Mouse (Mus musculus): ENCODE results near the gene Hspb1.

Gene Hspb1

DNA sequence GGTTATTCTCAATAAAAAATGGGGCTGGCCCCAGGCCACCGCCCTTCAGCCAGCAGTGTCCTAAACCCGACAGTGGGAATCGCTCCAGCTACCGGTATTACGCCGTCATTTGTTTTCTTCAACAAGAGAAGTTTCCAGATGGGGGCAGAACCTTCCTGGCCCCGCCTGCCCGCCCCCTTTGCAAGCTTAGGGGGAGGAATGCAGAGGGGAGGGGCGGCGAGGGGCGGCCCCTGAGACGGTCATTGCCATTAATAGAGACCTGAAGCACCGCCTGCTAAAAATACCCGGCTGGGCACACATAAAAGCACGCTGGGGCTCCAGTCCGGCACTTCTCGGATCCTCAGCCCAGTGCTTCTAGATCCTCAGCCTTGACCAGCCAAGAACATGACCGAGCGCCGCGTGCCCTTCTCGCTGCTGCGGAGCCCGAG, at the start of gene Hspb1:
Hspb1 (plus strand) TSS at position 245 of the 428 bp plus-strand sequence.
- DNase-seq (ENCODE audit: low read depth, low spot score): peak; percentile 41

DNA sequence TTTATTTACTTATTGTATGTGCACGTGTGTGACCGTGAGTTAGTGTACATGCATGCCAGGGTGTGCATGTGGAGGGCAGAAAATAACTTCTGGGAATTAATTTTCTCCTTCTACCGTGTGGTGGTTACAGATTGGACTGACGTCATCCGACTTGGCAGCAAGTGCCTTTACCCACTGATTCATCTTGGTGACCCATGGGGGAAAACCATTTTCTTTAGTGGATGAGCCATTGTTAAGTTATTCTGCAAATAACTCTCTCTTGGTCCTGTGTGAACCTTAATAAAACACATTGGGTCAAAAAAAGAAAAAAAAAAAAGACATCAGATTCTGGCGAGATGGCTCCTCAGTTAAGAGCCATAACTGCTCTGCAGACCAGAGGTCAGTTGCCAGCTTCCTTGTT, 46.1 kb upstream of the Hspb1 start:
- DNase-seq (ENCODE audit: low read depth, low spot score): no peak

- DNase-seq (ENCODE audit: low read depth, low spot score): peak; percentile 64
Measured at GRCm38 (mm10) chr5:135843418-135843817, 44.3 kb upstream of the Hspb1 start.

DNA sequence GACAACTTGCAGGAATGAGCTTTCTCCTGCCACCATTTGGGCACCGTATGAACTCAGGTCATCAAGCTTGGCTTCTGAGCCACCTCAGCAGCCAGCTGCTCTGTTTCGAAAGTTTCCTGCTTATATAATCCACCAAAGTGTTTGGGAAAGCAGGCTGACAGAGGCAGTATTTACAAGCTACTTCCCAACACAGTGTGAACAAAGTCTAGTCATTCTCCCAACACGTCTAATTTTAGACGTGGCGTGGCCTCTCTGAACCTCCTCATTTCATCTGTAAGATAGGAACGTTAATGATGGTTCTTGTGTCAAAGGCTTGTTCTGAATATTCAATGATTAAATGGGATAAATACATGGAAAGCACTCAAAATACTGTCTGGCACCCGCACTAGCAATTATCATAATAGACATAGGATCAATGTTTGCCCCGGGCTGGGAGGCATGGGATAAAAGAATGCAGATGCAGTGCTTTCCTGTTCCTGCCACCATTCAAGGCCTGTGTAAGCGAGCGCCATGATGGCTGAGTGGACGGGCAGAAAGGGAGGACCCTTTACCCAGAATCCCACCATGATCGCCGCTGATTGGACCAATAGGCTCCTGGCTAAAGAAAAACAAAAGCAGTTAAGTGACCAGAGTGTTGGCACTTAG, 41.9 kb upstream of the Hspb1 start:
- DNase-seq (ENCODE audit: low read depth, low spot score): no peak

DNA sequence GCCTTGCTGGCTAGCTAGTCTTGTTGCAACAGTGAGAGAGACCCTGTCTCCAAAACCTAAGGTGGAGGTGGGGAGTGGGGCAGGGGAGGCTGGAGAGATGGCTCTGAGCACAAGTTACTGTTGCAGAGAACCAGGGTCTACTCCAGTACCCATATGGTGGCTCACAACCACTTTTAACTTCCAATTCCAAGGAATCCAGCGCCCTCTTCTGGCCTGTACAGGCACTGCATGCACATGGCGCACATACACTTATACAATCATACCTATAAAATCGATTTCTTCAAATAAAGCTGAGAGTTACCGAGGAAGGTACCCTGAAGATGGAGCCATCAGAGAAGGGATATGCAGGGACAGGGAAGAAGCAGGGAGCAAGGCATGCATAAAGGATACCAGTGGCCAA, 40.3 kb upstream of the Hspb1 start:
- no peak for DNase-seq (ENCODE audit: low read depth, low spot score)

DNA sequence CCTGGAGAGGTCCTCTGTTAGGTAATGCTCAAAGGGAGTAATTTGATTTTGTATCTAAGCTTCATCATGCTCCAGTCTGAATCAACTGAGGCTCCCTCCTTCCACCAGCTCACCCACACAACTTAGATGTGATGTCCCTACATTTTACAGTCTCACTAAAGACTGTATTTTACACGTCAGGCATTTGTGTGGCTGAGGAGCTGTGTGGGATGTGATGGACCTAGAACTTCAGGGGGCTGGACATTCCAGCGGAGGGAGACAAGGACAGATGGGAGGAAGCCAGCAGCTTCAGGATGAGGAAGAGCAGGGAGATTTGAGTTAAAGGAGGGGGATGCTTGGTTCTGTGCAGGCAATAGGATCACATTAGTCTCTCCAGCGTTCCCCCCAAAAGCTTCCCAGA, 39.8 kb upstream of the Hspb1 start:
- DNase-seq (ENCODE audit: low read depth, low spot score): no peak

GRCm38 (mm10) chr5:135851024-135851423, 36.7 kb upstream of the Hspb1 start:
- DNase-seq (ENCODE audit: low read depth, low spot score): peak; percentile 65

GRCm38 (mm10) chr5:135851481-135851880, 36.2 kb upstream of the Hspb1 start:
- no peak for DNase-seq (ENCODE audit: low read depth, low spot score)

- no peak for DNase-seq (ENCODE audit: low read depth, low spot score)
Measured at GRCm38 (mm10) chr5:135852421-135852820, 35.3 kb upstream of the Hspb1 start.

DNA sequence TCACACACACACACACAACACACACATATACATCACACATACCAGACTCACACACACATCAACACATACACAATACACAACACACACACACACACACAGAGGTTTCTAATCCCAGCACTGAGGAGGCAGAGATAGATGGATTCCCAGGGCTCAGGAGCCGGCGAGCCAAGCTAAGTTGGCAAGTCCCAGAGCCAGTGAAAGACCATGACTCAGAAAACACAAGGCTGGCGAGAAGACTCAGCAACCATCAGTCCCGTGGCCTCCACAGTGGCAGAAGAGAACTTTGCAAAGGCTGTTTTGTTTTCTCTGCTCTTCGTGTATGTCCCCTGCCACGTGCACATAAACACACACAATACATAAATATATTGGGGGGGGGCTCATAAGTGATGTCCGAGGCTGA, 34.0 kb upstream of the Hspb1 start:
- DNase-seq (ENCODE audit: low read depth, low spot score): no peak

DNA sequence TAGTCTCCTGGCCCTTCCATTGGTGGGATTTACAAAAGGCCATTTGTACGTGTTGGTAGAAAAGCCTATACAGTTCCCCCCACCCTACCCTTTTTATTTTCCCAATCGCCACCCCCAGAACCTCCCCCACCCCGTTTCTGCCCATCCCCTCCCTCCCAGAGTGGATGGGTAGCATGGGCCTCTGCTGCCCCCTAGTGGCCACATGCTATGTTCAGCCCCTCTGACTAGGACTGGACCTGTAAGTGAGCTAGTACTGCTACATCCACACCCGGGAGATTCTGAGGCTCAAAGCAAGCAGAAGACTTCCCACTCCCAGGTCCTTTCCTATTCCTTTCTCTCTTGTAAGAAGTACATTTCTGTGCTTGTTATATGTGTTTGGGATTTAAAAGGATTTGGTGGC, 32.6 kb upstream of the Hspb1 start:
- peak; percentile 71 for DNase-seq (ENCODE audit: low read depth, low spot score)

DNA sequence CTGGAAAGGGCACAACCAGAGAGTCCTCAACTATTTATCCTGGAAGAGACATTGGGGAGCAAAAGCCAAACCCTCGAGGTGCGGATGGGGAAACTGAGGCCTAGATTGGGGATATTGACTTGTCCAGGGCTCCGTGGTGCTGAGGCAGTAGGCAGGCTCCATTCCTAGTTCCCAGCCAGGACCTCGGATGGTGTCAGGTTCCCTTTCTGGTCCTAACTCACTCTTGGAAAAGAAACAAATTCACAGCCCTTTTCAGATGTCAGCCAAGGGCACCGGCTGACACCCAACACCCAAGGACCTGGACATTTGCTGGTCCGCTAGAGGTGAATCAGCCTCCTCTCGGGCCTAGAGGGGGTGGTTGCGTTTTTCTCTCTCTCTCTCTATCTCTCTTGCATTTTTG, 21.1 kb upstream of the Hspb1 start:
- no peak for DNase-seq (ENCODE audit: low read depth, low spot score)

DNA sequence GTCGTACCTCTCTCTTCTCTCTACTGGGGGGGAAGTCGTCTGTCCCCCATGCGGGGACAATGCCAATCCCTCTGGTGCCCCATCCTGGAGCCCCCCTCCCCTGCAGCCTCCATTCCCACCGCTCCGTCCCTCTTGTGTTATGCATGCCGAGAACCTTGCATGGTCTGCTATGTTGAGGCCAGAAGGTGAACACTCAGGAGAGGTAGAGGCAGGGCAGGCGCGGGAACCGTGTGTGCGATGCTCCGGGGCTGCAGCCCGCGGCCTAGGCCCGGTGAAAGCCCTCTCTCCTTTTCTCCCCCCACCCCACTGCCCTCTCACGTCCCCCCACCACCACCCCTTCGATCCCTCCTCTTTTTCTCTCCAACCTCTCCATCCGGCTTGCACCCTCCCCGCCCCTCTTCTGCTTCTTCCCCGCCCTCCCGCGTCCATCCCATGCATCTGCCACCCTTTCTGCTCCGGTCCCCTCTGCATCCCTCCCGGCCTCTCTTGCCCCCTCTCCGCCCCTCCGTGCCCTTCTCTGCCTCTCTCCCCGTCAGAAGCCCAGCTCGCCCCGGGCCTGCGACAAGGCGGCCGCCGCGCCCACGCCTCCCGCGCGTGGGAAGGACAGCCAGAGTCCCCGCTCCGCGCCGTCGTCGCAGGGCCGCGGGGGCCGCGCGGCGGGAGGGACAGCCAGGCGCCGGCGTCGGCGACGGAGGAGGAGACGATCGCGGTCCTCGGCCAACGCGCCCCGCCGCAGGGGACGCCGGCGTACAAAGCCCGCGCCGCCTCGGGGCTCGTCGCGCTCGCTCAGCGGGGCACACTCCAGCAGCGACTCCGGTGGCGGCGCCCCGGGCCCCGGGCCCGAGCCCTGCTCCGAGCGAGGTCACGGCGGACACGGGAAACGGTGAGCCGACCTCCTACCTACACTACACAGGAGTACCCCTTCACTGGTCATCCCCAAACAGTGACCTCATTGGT, 19.8 kb upstream of the Hspb1 start:
- no peak for DNase-seq (ENCODE audit: low read depth, low spot score)

DNA sequence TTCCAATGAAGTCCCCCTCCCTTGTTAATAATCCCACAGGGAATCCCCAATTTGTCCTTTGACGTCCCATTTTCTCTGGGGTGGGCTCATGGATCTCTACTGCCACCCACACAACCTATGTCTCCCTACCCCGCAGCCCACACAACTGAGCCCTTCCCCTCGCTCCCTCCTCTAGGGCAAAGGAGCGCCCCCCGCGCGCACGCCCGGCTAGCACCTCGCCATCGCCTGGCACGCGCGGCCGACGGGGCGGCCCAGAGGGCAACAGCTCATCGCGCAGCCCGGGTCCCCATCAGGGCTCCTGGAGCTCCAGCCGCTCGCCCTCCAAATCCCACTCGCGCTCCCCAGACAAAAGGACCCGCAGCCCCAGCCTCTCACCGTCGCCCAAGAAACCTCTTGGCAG, 19.1 kb upstream of the Hspb1 start:
- DNase-seq (ENCODE audit: low read depth, low spot score): no peak

DNA sequence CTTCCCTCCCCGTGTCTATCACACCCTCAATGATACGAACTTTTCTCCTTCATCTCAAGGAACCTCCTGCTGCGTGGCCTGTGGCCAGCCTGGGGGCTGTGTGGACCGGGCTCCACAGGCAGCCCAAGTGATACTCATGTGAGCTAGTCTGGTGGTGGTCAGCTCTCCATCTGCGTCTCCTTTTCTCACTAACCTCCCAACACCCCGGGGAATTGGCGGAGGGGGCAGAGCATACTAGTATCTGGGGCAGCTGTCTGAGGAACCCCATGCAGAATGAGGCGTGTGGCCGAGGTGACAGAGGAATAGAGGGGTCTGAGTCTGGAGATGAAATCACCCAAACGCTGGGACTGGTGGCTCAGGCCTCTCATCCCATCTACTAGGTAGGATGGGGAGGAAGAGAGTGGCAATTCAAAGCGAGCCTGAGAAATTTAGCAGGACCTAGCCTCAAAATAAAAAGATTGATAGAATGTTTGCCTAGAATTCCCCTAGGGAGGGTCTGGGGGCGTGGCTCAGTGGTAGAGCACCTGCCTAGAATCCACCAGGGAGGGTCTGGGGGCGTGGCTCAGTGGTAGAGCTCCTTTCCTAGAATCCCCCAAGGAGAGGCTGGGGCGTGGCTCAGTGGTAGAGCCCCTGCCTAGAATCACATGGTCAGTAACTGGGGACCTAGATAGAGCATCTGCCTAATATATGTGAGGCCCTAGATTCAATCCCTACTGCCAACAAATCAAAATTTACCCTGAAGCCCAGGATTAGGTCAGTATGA, 17.9 kb upstream of the Hspb1 start:
- DNase-seq (ENCODE audit: low read depth, low spot score): no peak

DNA sequence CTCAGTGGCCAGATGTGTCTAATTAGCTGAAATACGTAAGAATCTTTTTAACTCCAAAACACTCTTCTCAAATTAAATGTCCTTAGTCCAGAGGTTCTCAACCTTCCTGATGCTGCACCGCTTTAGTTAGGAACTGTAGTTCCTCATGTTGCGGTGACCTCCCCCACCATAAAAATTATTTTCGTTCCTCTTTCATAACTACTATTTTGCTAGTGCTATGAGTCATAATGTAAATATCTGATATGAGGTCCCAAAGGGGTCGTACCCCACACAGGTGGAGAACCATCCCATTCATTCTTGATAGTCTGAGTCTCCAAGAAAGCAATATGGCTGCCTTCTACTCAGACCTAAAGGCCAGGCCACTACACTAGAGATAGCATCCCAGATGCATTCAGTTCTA, 17.2 kb upstream of the Hspb1 start:
- DNase-seq (ENCODE audit: low read depth, low spot score): no peak

GRCm38 (mm10) chr5:135872996-135873395, 14.7 kb upstream of the Hspb1 start:
- DNase-seq (ENCODE audit: low read depth, low spot score): no peak

- DNase-seq (ENCODE audit: low read depth, low spot score): no peak
Measured at GRCm38 (mm10) chr5:135873753-135874152, 14.0 kb upstream of the Hspb1 start.

DNA sequence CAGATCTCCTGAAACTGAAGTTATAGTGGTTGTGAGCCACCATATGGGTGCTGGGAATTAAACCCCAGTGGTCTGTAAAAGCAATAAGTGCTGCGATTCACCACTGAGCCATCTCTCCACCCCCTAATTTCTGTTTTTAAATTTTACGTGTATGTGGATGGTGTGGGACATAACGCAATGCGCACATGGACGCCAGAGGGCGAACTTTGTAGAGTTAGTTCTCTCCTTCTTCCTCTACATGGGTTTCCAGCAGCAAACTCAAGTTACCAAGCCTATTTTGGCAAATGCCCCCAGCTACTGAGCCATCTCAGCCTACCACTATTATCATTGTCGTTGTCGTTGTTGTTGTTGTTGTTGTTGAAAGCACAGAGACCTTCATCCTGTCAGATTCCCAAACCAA, 10.5 kb upstream of the Hspb1 start:
- peak; percentile 71 for DNase-seq (ENCODE audit: low read depth, low spot score)

DNA sequence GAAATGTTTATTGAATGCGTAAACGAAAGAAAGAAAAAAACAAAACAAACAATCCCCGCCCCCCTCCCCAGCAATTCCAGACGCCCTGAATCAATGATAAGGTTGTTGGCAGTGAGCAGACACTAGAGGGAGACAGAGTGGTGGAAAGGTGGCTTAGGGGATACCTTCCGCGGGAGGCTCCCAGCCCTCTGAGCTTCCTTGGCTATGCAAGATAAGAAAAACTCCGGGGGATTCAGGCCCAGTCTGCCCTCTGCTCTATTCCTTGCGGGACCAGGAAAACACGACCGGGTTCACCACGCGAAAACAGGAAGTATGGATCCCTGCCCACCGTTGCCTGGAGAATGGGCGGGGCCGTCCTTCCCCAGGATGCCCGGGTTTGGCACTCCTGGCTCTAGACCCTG, 9.9 kb upstream of the Hspb1 start:
- peak; percentile 72 for DNase-seq (ENCODE audit: low read depth, low spot score)

DNA sequence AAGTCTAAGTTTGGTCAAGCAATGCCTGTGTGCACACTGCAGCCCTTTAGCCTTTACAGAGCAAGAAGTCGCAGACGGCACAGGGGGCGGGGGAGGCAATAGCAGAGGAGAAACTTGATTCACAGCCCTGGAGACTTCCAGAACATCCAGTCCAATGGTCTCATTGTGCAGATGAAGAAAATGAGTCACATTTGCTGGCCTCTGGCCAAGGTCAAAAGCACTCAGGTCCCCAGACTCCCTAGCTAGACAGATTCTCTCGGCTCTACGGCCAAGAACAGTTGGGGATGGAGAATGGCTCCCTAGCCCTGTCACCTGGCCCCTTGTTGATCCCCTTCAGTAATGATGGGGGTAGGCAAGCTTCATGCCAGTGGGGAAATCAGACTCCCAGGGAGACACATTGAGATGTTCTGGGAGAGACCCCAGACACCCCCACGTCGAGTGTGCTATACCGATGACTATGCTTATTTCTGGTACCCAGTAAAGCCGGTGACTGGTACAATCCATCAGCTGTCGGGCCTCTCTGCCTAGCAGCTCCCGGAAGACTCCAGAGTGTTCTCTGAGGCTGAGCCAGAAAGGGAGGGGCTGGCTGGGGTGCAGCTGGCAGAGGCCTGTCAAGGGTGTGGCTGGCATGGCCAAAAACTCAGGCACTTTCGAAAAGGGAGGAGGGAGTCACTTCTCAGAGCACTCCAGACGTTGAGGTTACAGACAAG, 8.1 kb upstream of the Hspb1 start:
- no peak for DNase-seq (ENCODE audit: low read depth, low spot score)

GRCm38 (mm10) chr5:135884641-135885040, 3.1 kb upstream of the Hspb1 start:
- DNase-seq (ENCODE audit: low read depth, low spot score): no peak
